Comparison of ENCODE assay signal across 8 mouse cellular contexts in genomic region chr3:29730062-29730760, GRCm38 (mm10).
DNase-seq lines count a peak whose midpoint lies in the region; ATAC-seq lines count a peak whose summit lies in the region.

No protein-coding gene starts in this region.

- no peak overlapping the region for H3K9ac ChIP-seq in heart, embryonic 12.5 days
- no peak overlapping the region for H3K9ac ChIP-seq in neural tube, embryonic 12.5 days

- no peaks in the 10 kb centered on the region for H3K36me3 ChIP-seq in heart, embryonic 12.5 days
- no peaks in the 10 kb centered on the region for H3K36me3 ChIP-seq in neural tube, embryonic 12.5 days

- H3K9me3 ChIP-seq in heart, embryonic 12.5 days (replicated peaks) = no peaks in the 10 kb centered on the region
- H3K9me3 ChIP-seq in neural tube, embryonic 12.5 days = no peaks in the 10 kb centered on the region

- no peak for ATAC-seq in heart, embryonic 12.5 days (ENCODE audit: insufficient number of reproducible peaks, low FRiP score)
- ATAC-seq in frontal cortex, adult (ENCODE audit: low TSS enrichment) = peak; percentile 90
- ATAC-seq in neural tube, embryonic 12.5 days (ENCODE audit: low FRiP score, low read depth) = 0 out of 2 replicates have a peak, but pooled peaks have one; percentile 17

- no peak overlapping the region for H3K4me3 ChIP-seq in heart, embryonic 12.5 days
- no peak overlapping the region for H3K4me3 ChIP-seq in neural tube, embryonic 12.5 days

- no peak overlapping the region for H3K4me2 ChIP-seq in heart, embryonic 12.5 days
- H3K4me2 ChIP-seq in neural tube, embryonic 12.5 days (replicated peaks) = no peak overlapping the region

- no peaks in the 10 kb centered on the region for H3K4me1 ChIP-seq in heart, embryonic 12.5 days (replicated peaks)
- no peaks in the 10 kb centered on the region for H3K4me1 ChIP-seq in neural tube, embryonic 12.5 days

- H3K27me3 ChIP-seq in heart, embryonic 12.5 days (replicated peaks) = peaks cover 5% of the 10 kb centered on the region
- no peaks in the 10 kb centered on the region for H3K27me3 ChIP-seq in neural tube, embryonic 12.5 days (replicated peaks)

- intact Hi-C loops in left cerebral cortex, postnatal 25 days (cut with DNase I) = no loop called here

- WGBS in heart, embryonic 12.5 days = 17% methylated on average over 4 of the region's 4 CpGs
- WGBS in neural tube, embryonic 12.5 days = 26% methylated on average over 4 of the region's 4 CpGs

- H3K27ac ChIP-seq in heart, embryonic 12.5 days (ENCODE audit: poor library complexity, severe bottlenecking) = no peak overlapping the region
- no peak overlapping the region for H3K27ac ChIP-seq in neural tube, embryonic 12.5 days

- peak; percentile 2 to 8 for DNase-seq in heart, adult 18-20 months
- peak; percentile 45 for DNase-seq in 416B (ENCODE audit: low read depth)
- peak; percentile 62 for DNase-seq in brain, adult 2 months (ENCODE audit: low read depth, low spot score)
- peak; percentile 52 to 61 for DNase-seq in left cerebral cortex, postnatal 25 days (ENCODE audit: low spot score in 2 of 2)
- DNase-seq in spleen, postnatal 36 days (ENCODE audit: low spot score in 2 of 2) = no peak

Comparison
In these comparisons a context has a peak if more than half of its experiments do, and no peak if none do; other contexts are left out.
1. DNase-seq: peak in heart, adult 18-20 months (2 of 2), 416B (single experiment), brain, adult 2 months (single experiment) and left cerebral cortex, postnatal 25 days (2 of 2); none in spleen, postnatal 36 days (0 of 2).